Mouse (Mus musculus) megakaryocyte, embryonic 14.5 days (primary cell): ENCODE measurements around the gene Fam19a4.

Experiments
- FLI1 ChIP-seq: IDR thresholded peaks from 2 replicates; pipeline ENCODE4 v1.6.1; 2012; ENCODE audit warnings: low read length, inconsistent platforms, mixed read lengths
- GATA1 ChIP-seq: IDR thresholded peaks from 3 replicates; pipeline ENCODE4 v1.6.1; 2012; ENCODE audit warnings: mixed read lengths, low read length, inconsistent platforms, borderline replicate concordance

DNA sequence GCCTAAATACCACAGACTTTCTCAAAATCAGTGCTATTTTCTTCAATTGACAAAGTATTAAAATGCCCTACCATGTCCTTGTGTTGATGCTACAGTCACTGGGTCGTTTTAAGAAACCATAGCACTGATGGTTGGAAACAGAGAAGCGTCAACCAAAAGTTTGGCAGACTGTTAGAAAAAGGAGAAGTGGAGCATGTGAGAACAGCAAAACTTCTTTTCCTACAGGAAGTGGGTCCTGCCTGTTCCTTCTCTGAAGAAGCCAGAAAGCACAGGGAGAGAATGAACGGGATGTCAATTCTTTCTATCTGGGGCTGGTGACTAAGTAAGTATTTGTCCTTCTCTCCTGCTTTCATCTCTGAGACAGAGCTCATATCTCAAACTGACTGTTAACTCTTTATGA lies 219.6 kb downstream of the Fam19a4 start:
- TF ChIP-seq GATA1 (no peak), FLI1 (no peak)
